Mouse (Mus musculus) central nervous system, embryonic 11.5 days (tissue): ENCODE results near the gene Gm10488. TPM values are rescaled to one million over a fixed set of nuclear protein-coding genes. Genes with fewer than 3 reads are reported as not detected.

ENCODE experiments used
- polyA plus RNA-seq: library from polyadenylated mRNA; depleted of rRNA; stranded (reverse); fragments of >200 nt; gene quantifications from 2 replicates; pipeline ENCODE4 v1.2.3, GENCODE M21; 2012; rRNA removed

Gene Gm10488
- not detected in 2 replicates for polyA plus RNA-seq

GRCm38 (mm10) chrX:29976014-29976413 is at the start of gene Gm10488:
Gene Gm10488 (plus strand): TSS chrX:29976314.

